Mouse (Mus musculus) liver, embryonic 15.5 days (tissue): ENCODE results near the gene Nup54. TPM values are rescaled to one million over a fixed set of nuclear protein-coding genes. Genes with fewer than 3 reads are reported as not detected.

Source experiments
- ATAC-seq: fragments of 200-750 bp; cut with Nextera tagmentation; 2 replicates; pipeline ENCODE4 v1.8.0; 2017; ENCODE audit warnings: moderate number of reproducible peaks, mild to moderate bottlenecking, moderate library complexity; ENCODE audit not compliant: insufficient read depth
- H3K27ac ChIP-seq: fragments of 300-500 bp; sonication (generic); replicated peaks from 2 replicates; pipeline ENCODE4 v1.5.1; 2015; ENCODE audit warnings: mild to moderate bottlenecking, inconsistent platforms
- H3K27me3 ChIP-seq: fragments of 300-500 bp; sonication (generic); 2 replicates; pipeline ENCODE4 v1.6.1; 2015; ENCODE audit warnings: mild to moderate bottlenecking, inconsistent platforms
- H3K36me3 ChIP-seq: fragments of 300-500 bp; sonication (generic); replicated peaks from 2 replicates; pipeline ENCODE4 v1.6.1; 2015; ENCODE audit warnings: moderate library complexity, mild to moderate bottlenecking, inconsistent platforms
- H3K4me1 ChIP-seq: fragments of 300-500 bp; sonication (generic); replicated peaks from 2 replicates; pipeline ENCODE4 v1.6.1; 2015; ENCODE audit warnings: inconsistent platforms
- H3K4me2 ChIP-seq: fragments of 300-500 bp; sonication (generic); 2 replicates; pipeline ENCODE4 v1.6.1; 2015; ENCODE audit warnings: moderate library complexity, mild to moderate bottlenecking, inconsistent platforms
- H3K4me3 ChIP-seq: fragments of 300-500 bp; sonication (generic); replicated peaks from 2 replicates; pipeline ENCODE4 v1.5.1; 2015; ENCODE audit warnings: mild to moderate bottlenecking, inconsistent platforms
- H3K9ac ChIP-seq: fragments of 300-500 bp; sonication (generic); 2 replicates; pipeline ENCODE4 v1.6.1; 2015; ENCODE audit warnings: moderate library complexity, mild to moderate bottlenecking, inconsistent platforms
- H3K9me3 ChIP-seq: fragments of 300-500 bp; sonication (generic); replicated peaks from 2 replicates; pipeline ENCODE4 v1.6.1; 2016; ENCODE audit warnings: inconsistent platforms
- WGBS: fragments of 180-500 bp; shearing (Covaris S2); methylation state at CpG from one replicate; pipeline ENCODE4 v1.1.7; 2015; ENCODE audit warnings: mixed read lengths; ENCODE audit not compliant: insufficient replicate concordance; 5-methylcytosine and 5-hydroxymethylcytosine counted together
- microRNA-seq: library from miRNA; unstranded; fragments of <30 nt; microRNA quantifications from one replicate; pipeline ENCODE4, GENCODE M21; 2016
- polyA plus RNA-seq: library from polyadenylated mRNA; unstranded; fragments of >200 nt; fragmentation: Nextera tagmentation; extraction: Ambion mirVana; gene quantifications from 2 replicates; pipeline ENCODE4 v1.2.1, GENCODE M21; 2015

Nup54 gene
- polyA plus RNA-seq, 1 experiment from 2014 or later, result 27.7 TPM

DNA sequence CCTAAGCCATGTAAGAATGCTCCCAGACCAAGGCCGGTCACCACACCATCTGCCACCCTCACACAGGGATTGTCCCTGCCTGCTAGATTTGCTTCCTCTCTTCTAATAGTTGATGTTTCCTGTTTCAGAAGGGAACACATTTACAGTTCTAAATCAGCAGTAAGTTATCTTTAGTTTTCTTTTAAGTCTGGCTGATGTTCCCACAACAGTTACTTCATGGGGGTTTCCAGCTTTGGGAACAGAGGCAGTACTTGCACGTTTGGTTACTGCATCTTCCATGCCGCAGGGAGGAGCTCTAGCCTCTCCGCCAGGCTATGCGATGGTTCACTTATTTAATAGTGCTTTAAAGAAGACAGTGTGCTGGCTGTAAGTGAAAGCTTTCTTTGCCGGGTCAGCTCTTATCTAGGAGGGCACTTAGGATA lies 60.3 kb downstream of the Nup54 start:
- Histone ChIP-seq H3K4me2 (peak overlapping the region; percentile 23; the same call in 1 of the 2 replicates), H3K27me3 (no peaks in the 10 kb centered on the region), H3K36me3 (no peaks in the 10 kb centered on the region), H3K4me3 (no peak overlapping the region), H3K9ac (no peak overlapping the region), H3K9me3 (no peaks in the 10 kb centered on the region), H3K27ac (peak overlapping the region; percentile 68), H3K4me1 (peaks cover 33% of the 10 kb centered on the region)
- ATAC-seq, result peak; percentile 39
- WGBS, result 24% methylated on average over 6 of the region's 6 CpGs

DNA sequence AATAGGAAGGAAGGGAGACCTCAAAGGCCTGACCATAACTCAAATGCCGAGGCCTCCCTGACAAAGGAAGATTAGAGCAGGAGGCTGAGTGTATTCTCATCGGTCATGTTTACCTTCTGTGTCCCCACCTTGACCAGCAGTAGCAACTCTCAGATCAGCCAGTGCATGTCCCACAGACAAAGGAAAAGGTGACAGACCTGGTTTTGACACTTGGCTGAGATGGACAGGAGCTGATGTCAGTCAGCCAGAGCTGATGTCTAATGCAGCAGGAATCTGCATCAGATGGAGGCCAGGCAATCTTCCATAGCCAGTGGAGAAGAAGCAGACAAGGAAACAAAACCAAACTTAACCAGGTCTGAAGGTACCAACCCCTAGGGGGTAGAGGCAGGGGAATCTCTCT lies 62.4 kb downstream of the Nup54 start:
- no peaks in the 10 kb centered on the region for H3K9me3 ChIP-seq
- no peaks in the 10 kb centered on the region for H3K27me3 ChIP-seq
- H3K4me3 ChIP-seq, result no peak overlapping the region
- ATAC-seq, result no peak
- no peak overlapping the region for H3K4me2 ChIP-seq
- WGBS, result 15% methylated on average over 2 of the region's 2 CpGs
- H3K36me3 ChIP-seq, result no peaks in the 10 kb centered on the region
- no peak overlapping the region for H3K9ac ChIP-seq
- H3K27ac ChIP-seq, result no peak overlapping the region
- peaks cover 50% of the 10 kb centered on the region for H3K4me1 ChIP-seq

DNA sequence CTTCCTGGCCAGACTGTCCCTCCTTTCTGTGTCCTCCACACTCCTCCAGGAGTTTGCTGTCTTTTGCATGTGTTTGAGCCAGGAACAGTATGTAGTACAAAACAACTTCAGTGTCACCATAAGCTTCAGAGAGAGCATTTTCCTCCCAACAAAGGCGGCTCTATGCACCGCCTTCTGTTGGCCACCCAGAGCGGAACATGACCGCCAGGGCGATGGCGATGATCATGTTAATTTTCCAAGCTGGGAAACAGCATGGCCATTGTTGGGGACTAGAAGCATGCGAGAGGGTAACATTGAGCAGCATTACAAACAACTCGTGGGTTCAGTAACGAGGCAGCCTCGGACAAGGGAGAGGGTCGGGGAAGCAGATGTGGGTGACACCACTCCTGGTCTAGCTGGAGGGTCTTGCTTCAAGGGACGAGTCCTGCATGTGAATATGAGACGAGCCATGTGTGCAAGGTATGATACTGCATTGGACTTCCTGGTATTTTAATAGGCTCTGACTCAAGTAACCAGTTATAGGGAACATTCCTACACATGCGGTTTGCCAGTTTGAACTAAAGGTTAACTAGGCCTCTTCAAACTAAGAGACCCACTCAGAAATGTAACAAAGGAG lies 63.5 kb downstream of the Nup54 start:
- H3K27me3 ChIP-seq, result no peaks in the 10 kb centered on the region
- WGBS, result 70% methylated on average over 14 of the region's 14 CpGs
- no peak for ATAC-seq

GRCm38 (mm10) chr5:92370891-92371290 lies 64.1 kb downstream of the Nup54 start:
- ATAC-seq, result no peak
- no peak overlapping the region for H3K27ac ChIP-seq
- no peaks in the 10 kb centered on the region for H3K9me3 ChIP-seq
- peaks cover 51% of the 10 kb centered on the region for H3K4me1 ChIP-seq
- no peak overlapping the region for H3K4me2 ChIP-seq
- H3K9ac ChIP-seq, result no peak overlapping the region
- H3K4me3 ChIP-seq, result no peak overlapping the region
- WGBS, result 63% methylated on average over 6 of the region's 6 CpGs
- no peaks in the 10 kb centered on the region for H3K36me3 ChIP-seq
- no peaks in the 10 kb centered on the region for H3K27me3 ChIP-seq

More for the DNA sequence above, 63.5 kb downstream of the Nup54 start:
- Histone ChIP-seq H3K36me3 (no peaks in the 10 kb centered on the region), H3K9ac (no peak overlapping the region), H3K4me2 (no peak overlapping the region), H3K4me3 (no peak overlapping the region), H3K9me3 (no peaks in the 10 kb centered on the region), H3K27ac (no peak overlapping the region), H3K4me1 (peaks cover 48% of the 10 kb centered on the region)

- Histone ChIP-seq H3K27me3 (no peaks in the 10 kb centered on the region), H3K4me2 (no peak overlapping the region), H3K36me3 (no peaks in the 10 kb centered on the region), H3K9ac (no peak overlapping the region), H3K4me3 (no peak overlapping the region), H3K27ac (no peak overlapping the region), H3K4me1 (peaks cover 46% of the 10 kb centered on the region), H3K9me3 (no peaks in the 10 kb centered on the region)
- 43% methylated on average over 6 of the region's 6 CpGs for WGBS
- no peak for ATAC-seq
Measured at GRCm38 (mm10) chr5:92370392-92370791, 64.6 kb downstream of the Nup54 start.

DNA sequence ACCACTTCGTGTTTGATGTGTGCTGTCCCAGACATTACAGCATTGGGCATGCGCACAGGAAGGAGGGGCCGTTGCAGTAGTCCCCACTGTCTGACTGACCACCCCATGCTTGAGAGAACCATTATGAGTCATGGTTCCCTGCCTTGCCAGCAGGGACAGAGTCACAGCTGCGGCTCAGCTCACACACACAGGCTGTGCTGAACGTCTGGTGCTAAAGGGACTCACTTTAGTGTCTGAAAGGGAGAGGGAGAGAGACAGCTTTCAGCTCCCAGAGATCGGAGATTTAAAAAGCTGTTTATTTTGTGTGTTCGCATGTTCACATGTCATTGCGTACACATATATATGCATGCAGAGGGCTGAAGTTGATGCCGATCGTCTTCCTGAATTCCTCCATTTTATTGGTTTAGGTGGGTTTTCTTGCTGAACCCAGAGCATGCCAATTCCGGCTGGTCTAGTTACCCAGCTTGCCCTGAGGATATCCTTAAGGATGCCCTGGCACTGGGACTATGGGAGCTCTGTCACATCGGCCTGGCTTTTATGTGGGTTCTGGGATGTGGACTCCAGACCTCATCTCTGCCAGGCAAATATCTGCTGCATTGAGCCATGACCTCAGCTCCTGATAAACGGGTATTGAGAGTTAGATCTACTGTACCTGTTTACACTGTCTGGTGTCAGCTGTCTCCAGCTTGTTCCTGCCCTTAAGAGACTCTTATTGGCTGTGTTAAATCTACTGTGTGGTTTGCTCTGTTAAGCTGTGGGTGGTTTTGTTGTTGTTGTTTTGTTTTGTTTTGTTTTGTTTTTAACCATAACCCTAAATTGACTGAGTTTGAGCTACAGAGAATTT lies 65.6 kb downstream of the Nup54 start:
- H3K9me3 ChIP-seq, result no peaks in the 10 kb centered on the region
- peaks cover 41% of the 10 kb centered on the region for H3K4me1 ChIP-seq
- H3K4me3 ChIP-seq, result no peak overlapping the region
- 57% methylated on average over 13 of the region's 13 CpGs for WGBS
- H3K9ac ChIP-seq, result no peak overlapping the region
- H3K36me3 ChIP-seq, result no peaks in the 10 kb centered on the region
- H3K27me3 ChIP-seq, result no peaks in the 10 kb centered on the region
- ATAC-seq, result 0 out of 2 replicates have a peak, but pooled peaks have one; percentile 36
- H3K4me2 ChIP-seq, result no peak overlapping the region
- 0 out of 2 replicates have a peak overlapping the region, but pooled peaks have one; percentile 24 for H3K27ac ChIP-seq

- WGBS, result 49% methylated on average over 10 of the region's 10 CpGs
- ATAC-seq, result no peak
- Histone ChIP-seq H3K4me2 (no peak overlapping the region), H3K27ac (no peak overlapping the region), H3K27me3 (0 out of 2 replicates have a peak, but pooled peaks cover under 1% of the 10 kb centered on the region), H3K9ac (no peak overlapping the region), H3K36me3 (no peaks in the 10 kb centered on the region), H3K4me1 (peaks cover 41% of the 10 kb centered on the region), H3K4me3 (no peak overlapping the region), H3K9me3 (no peaks in the 10 kb centered on the region)
Measured at GRCm38 (mm10) chr5:92368392-92368791, 66.6 kb downstream of the Nup54 start.

DNA sequence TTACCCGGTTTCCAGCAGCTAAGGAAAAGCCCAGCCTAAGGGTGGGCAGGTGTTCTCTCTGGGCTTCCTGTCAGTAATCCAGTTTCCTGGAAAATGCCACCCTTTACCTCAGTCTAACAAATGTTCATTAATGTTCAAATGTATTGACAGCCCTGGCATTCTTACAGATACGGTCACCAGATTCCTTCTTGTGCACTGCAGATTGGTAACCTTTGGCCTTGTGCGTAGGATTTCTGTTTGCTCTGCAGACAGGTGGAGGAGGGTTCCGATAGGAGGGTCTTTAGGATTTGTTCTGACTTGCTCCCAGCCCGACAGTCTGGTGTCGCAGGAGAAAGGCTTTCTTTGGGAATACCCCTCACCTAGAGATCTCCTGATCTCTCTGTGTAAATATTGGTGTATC lies 68.5 kb downstream of the Nup54 start:
- ATAC-seq, result peak; percentile 11; the same call in 1 of the 2 replicates
- H3K9ac ChIP-seq, result no peak overlapping the region
- H3K4me1 ChIP-seq, result peaks cover 31% of the 10 kb centered on the region
- H3K4me3 ChIP-seq, result no peak overlapping the region
- H3K27me3 ChIP-seq, result 0 out of 2 replicates have a peak, but pooled peaks cover 4% of the 10 kb centered on the region
- H3K27ac ChIP-seq, result 0 out of 2 replicates have a peak overlapping the region, but pooled peaks have one; percentile 38
- no peak overlapping the region; the same call in 1 of the 2 replicates for H3K4me2 ChIP-seq
- H3K9me3 ChIP-seq, result no peaks in the 10 kb centered on the region
- no peaks in the 10 kb centered on the region for H3K36me3 ChIP-seq
- WGBS, result 63% methylated on average over 6 of the region's 6 CpGs

Small RNA genes lying within 50 kb of the gene (microRNA-seq; reads per million reads assigned to microRNA genes)
- gene Mir6415, result not detected

Other genes starting within 250 kb of the Nup54 start
- gene U90926, start 219.8 kb downstream of the Nup54 start, polyA plus RNA-seq, result not detected in 2 replicates
- 0.05 and 0.06 TPM in 2 replicates for gene Ppef2, start 178.9 kb downstream of the Nup54 start, polyA plus RNA-seq
- 5.3 and 5.8 TPM in 2 replicates for gene Naaa, start 157.0 kb downstream of the Nup54 start, polyA plus RNA-seq
- 14.2 and 16.0 TPM in 2 replicates for gene Sdad1, start 124.7 kb downstream of the Nup54 start, polyA plus RNA-seq
- not detected in 2 replicates for gene Cxcl9, start 107.1 kb downstream of the Nup54 start, polyA plus RNA-seq
- 1.2 and 1.4 TPM in 2 replicates for gene Art3, start 103.4 kb downstream of the Nup54 start, polyA plus RNA-seq
- gene Cxcl10, start 86.3 kb downstream of the Nup54 start, polyA plus RNA-seq, result 4.1 and 5.3 TPM in 2 replicates
- 7.0 and 8.0 TPM in 2 replicates for gene Scarb2, start 71.6 kb upstream of the Nup54 start, polyA plus RNA-seq
- 4.6 and 7.8 TPM in 2 replicates for gene Fam47e, start 119.8 kb upstream of the Nup54 start, polyA plus RNA-seq
- 33.7 and 44.3 TPM in 2 replicates for gene Stbd1, start 167.8 kb upstream of the Nup54 start, polyA plus RNA-seq
- 0.10 and 0.14 TPM in 2 replicates for gene Ccdc158, start 240.1 kb upstream of the Nup54 start, polyA plus RNA-seq
- gene Shroom3, start 248.2 kb upstream of the Nup54 start, polyA plus RNA-seq, result 0.22 and 0.62 TPM in 2 replicates